Mouse (Mus musculus) kidney, embryonic 14.5 days (tissue): ENCODE measurements at regions not wholly inside any gene's neighbourhood (a gene's known extent, or its start where the extent isn't known, plus 50 kb on each side); places are given as distances from the start of the nearest gene placed in this dataset.

Experiments
- ATAC-seq: fragments of 200-750 bp; cut with Nextera tagmentation; 2 replicates; pipeline ENCODE4 v1.8.0; 2017; ENCODE audit warnings: moderate number of reproducible peaks, mild to moderate bottlenecking, moderate TSS enrichment, moderate library complexity; ENCODE audit not compliant: low FRiP score, low TSS enrichment
- H3K27ac ChIP-seq: fragments of 300-500 bp; sonication (generic); 2 replicates; pipeline ENCODE4 v1.5.1; 2014; ENCODE audit warnings: low read depth, mild to moderate bottlenecking, low read length, moderate library complexity, mixed read lengths
- H3K27me3 ChIP-seq: fragments of 300-500 bp; sonication (generic); 2 replicates; pipeline ENCODE4 v1.6.1; 2014; ENCODE audit warnings: mild to moderate bottlenecking, low read length; ENCODE audit not compliant: control insufficient read depth, insufficient read depth
- H3K36me3 ChIP-seq: fragments of 300-500 bp; sonication (generic); 2 replicates; pipeline ENCODE4 v1.6.1; 2014; ENCODE audit warnings: low read length, mixed read lengths; ENCODE audit not compliant: control insufficient read depth, insufficient read depth
- H3K4me1 ChIP-seq: fragments of 300-500 bp; sonication (generic); 2 replicates; pipeline ENCODE4 v1.6.1; 2014; ENCODE audit warnings: low read length, mixed read lengths; ENCODE audit not compliant: control insufficient read depth, insufficient read depth
- H3K4me2 ChIP-seq: fragments of 300-500 bp; sonication (generic); replicated peaks from 2 replicates; pipeline ENCODE4 v1.6.1; 2014; ENCODE audit warnings: low read depth, mild to moderate bottlenecking, low read length
- H3K4me3 ChIP-seq: fragments of 300-500 bp; sonication (generic); 2 replicates; pipeline ENCODE4 v1.5.1; 2014; ENCODE audit warnings: mild to moderate bottlenecking, low read length
- H3K9ac ChIP-seq: fragments of 300-500 bp; sonication (generic); 2 replicates; pipeline ENCODE4 v1.6.1; 2014; ENCODE audit warnings: low read depth, mild to moderate bottlenecking, low read length, moderate library complexity
- H3K9me3 ChIP-seq: fragments of 300-500 bp; sonication (generic); 2 replicates; pipeline ENCODE4 v1.6.1; 2016; ENCODE audit warnings: low read length; ENCODE audit not compliant: control insufficient read depth
- WGBS: fragments of 180-500 bp; shearing (Covaris S2); extraction: QIAGEN DNeasy Blood & Tissue Kit; methylation state at CpG from one replicate; pipeline ENCODE4 v1.1.7; 2014; 5-methylcytosine and 5-hydroxymethylcytosine counted together

DNA sequence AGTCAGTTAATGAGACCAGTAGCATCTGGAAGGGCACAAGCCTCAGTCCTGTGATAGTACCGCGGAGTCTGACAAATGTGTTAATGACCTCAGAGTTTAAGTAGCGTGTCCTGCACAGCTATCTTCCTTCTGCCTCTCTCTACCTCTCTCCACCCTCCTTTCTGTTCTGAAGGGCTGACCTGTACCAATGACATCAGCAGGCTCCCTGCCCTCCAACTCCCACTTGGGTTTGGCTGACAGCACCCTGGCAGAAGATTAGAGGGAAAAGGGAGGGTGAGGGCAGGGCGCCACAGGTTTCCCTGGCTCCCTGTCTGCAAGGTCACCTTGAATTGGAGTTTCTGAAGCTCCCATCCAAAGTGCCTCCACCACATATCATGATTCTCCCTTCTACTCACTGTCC lies 452.0 kb downstream of the Tns1 start:
- Histone ChIP-seq H3K27me3 (no peaks in the 10 kb centered on the region), H3K4me2 (no peak overlapping the region), H3K4me1 (no peaks in the 10 kb centered on the region), H3K4me3 (no peak overlapping the region), H3K9me3 (peaks cover 4% of the 10 kb centered on the region; the same call in 1 of the 2 replicates), H3K36me3 (no peaks in the 10 kb centered on the region), H3K9ac (no peak overlapping the region), H3K27ac (no peak overlapping the region)
- WGBS, result 86% methylated on average over 4 of the region's 4 CpGs
- no peak for ATAC-seq

DNA sequence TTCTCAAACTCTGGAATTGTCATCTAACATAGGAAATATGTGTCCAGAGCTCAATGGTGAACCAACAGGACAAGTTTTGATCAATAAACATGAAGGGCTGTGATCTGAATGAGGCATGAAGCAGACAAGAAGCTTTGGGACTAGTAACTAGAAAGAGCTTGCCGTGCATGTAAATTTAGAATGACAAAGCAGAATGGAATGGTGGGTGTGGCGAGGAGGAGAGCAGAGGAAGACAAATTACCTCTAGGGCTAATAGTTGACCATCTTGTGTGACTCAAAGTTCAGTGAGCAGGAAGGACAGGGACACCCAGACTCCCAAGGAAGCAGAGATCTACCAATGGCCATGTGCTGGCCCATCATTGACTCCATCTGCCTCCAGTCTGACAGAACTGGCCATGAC lies 455.6 kb downstream of the Tns1 start:
- WGBS, result 67% methylated on average over 2 of the region's 2 CpGs
- no peak overlapping the region for H3K4me3 ChIP-seq

DNA sequence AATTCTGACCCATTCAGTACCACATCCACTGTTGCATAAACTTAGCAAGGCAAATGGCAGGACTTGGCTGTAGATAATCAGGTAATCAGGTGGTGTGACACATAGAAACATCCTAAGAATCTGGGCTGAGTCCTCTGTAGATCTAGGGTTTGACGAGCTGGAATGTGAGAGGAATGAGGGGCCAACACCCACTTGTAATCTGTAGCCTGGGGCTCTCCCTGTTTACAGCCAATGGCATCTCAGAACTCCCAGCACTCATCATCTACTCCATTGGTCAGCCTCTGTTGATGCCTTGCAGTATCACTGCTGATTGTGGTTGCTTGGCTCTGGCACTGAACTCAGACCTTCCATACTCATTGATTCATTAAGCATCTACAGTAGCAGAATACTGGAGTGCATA lies 460.7 kb downstream of the Tns1 start:
- H3K9me3 ChIP-seq, result no peaks in the 10 kb centered on the region
- no peak overlapping the region for H3K9ac ChIP-seq
- no peaks in the 10 kb centered on the region for H3K4me1 ChIP-seq
- no peaks in the 10 kb centered on the region for H3K36me3 ChIP-seq
- H3K4me2 ChIP-seq, result no peak overlapping the region
- ATAC-seq, result no peak
- no peaks in the 10 kb centered on the region for H3K27me3 ChIP-seq
- H3K27ac ChIP-seq, result no peak overlapping the region
- H3K4me3 ChIP-seq, result no peak overlapping the region
- 64% methylated on average over 1 of the region's 1 CpGs for WGBS

More for the DNA sequence above, 455.6 kb downstream of the Tns1 start:
- no peak overlapping the region for H3K9ac ChIP-seq
- no peak overlapping the region for H3K27ac ChIP-seq
- no peaks in the 10 kb centered on the region for H3K27me3 ChIP-seq
- H3K4me2 ChIP-seq, result no peak overlapping the region
- H3K9me3 ChIP-seq, result no peaks in the 10 kb centered on the region
- ATAC-seq, result no peak
- H3K4me1 ChIP-seq, result no peaks in the 10 kb centered on the region
- H3K36me3 ChIP-seq, result no peaks in the 10 kb centered on the region

DNA sequence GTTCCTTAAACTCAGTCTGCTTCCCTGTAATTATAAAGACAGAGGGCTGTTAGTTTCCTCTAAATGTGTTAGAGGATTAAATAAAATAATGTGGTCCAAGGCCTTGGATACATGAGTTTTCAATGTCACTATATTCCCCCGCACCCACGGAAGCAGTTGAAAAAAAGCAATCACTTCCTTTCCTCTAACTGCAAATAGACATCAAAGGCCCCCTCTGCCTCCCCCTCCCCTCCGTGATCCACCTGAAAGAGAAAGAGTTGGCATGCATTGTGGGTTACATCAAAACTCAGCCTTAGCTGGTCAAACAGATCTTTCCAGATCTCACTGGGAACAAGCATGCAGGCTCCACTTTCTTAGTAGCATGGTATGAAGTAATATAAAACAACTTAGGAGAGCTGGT lies 479.2 kb downstream of the Tns1 start:
- peaks cover 7% of the 10 kb centered on the region; the same call in 1 of the 2 replicates for H3K4me1 ChIP-seq
- H3K27ac ChIP-seq, result no peak overlapping the region; the same call in 1 of the 2 replicates
- WGBS, result 67% methylated on average over 3 of the region's 3 CpGs

DNA sequence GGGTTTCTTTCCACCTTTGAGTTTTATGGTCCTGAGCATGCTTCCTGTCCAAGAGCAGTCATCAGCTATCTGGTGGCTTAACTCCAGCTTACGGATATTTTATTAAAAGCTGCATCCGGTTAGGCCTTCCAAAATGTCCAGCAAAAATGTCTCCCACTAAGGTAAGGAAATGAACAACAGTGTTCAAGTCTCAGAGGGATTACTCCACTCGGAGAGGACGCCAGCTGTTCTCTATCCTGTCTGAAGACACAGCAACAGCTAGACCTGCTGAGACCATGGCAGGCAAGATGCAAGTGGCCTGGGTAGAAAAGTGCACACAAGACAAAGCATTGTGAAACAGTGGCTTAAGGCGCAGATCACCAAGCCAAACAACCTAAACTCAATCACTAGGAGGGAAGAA lies 479.9 kb downstream of the Tns1 start:
- ATAC-seq, result peak; percentile 53; the same call in 1 of the 2 replicates
- H3K4me2 ChIP-seq, result no peak overlapping the region
- no peak overlapping the region; the same call in 1 of the 2 replicates for H3K27ac ChIP-seq
- peaks cover 7% of the 10 kb centered on the region; the same call in 1 of the 2 replicates for H3K4me1 ChIP-seq
- H3K9me3 ChIP-seq, result no peaks in the 10 kb centered on the region
- no peak overlapping the region for H3K4me3 ChIP-seq
- H3K9ac ChIP-seq, result no peak overlapping the region
- 63% methylated on average over 5 of the region's 5 CpGs for WGBS
- H3K36me3 ChIP-seq, result no peaks in the 10 kb centered on the region
- no peaks in the 10 kb centered on the region for H3K27me3 ChIP-seq

More for the DNA sequence above, 479.2 kb downstream of the Tns1 start:
- Histone ChIP-seq H3K4me3 (no peak overlapping the region), H3K36me3 (no peaks in the 10 kb centered on the region), H3K9me3 (no peaks in the 10 kb centered on the region), H3K4me2 (no peak overlapping the region), H3K9ac (no peak overlapping the region), H3K27me3 (no peaks in the 10 kb centered on the region)
- ATAC-seq, result no peak

DNA sequence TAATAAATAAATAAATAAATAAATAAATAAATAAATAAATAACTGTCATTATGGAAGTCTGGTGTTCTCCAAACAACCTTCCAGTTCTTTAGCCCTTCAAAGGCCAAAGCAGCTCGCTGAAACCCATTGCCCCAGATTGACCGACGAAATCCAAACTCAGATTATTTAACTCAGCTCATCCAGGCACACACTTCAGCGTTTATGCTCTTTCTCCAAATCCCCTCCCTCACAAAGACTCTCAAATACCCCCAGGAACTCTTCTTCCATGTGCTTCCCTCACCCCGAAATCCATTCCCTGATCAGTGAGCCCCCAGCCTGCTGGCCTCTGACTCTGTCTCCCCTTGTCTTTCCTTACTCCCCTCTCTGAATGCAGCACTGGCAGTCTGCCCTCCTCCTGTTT lies 480.8 kb downstream of the Tns1 start:
- H3K27ac ChIP-seq, result no peak overlapping the region
- H3K27me3 ChIP-seq, result no peaks in the 10 kb centered on the region
- no peak for ATAC-seq
- H3K4me2 ChIP-seq, result no peak overlapping the region
- peaks cover 7% of the 10 kb centered on the region; the same call in 1 of the 2 replicates for H3K4me1 ChIP-seq
- H3K36me3 ChIP-seq, result no peaks in the 10 kb centered on the region
- H3K9me3 ChIP-seq, result no peaks in the 10 kb centered on the region
- H3K9ac ChIP-seq, result no peak overlapping the region
- 65% methylated on average over 5 of the region's 5 CpGs for WGBS
- H3K4me3 ChIP-seq, result no peak overlapping the region

DNA sequence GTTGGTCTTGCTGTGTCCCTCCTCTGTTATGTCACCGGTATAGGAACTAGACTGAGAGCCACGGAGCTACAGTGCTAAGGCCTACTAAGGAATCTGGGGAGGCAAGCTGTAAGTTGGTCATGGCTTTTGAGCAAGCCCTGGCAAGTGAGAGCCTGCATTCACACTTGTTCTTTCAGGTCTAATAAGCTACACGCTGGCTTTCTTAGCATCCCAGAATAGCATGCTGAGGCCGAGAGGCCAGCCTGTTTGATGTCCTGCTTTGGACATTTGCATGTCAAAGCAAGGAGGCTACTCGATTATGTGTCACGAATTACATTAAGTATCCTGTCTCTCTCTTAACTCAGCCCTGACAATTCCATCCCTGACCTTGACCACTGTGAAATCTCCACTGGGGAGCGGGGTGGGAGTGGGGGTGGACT lies 481.5 kb downstream of the Tns1 start:
- no peaks in the 10 kb centered on the region for H3K36me3 ChIP-seq
- H3K9ac ChIP-seq, result no peak overlapping the region
- H3K9me3 ChIP-seq, result no peaks in the 10 kb centered on the region
- H3K4me3 ChIP-seq, result no peak overlapping the region
- ATAC-seq, result no peak
- peaks cover 7% of the 10 kb centered on the region; the same call in 1 of the 2 replicates for H3K4me1 ChIP-seq
- 44% methylated on average over 7 of the region's 7 CpGs for WGBS
- no peak overlapping the region for H3K4me2 ChIP-seq
- H3K27me3 ChIP-seq, result no peaks in the 10 kb centered on the region
- no peak overlapping the region for H3K27ac ChIP-seq

DNA sequence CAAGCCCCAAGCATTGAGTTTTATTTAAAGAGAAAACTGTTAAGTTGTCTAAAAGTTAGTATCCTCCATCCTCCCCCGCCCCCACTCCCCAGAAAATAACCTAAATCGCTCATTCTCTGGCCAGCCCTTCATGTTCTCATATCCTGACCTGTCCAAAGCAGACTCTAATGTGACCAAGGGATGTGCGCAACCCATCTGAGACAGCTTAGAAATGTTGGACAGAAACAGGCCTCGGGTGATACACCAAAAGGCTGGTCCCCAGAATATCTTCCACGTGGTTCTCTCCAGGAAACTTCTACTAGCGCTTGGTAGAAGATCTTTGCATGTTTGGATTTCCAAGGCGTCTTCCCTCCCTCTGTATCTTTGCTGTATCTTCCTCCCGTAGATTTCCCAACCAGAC lies 482.8 kb downstream of the Tns1 start:
- 75% methylated on average over 8 of the region's 8 CpGs for WGBS
- ATAC-seq, result no peak
- Histone ChIP-seq H3K4me2 (no peak overlapping the region), H3K9ac (no peak overlapping the region), H3K27me3 (no peaks in the 10 kb centered on the region), H3K9me3 (no peaks in the 10 kb centered on the region), H3K4me1 (peaks cover 7% of the 10 kb centered on the region; the same call in 1 of the 2 replicates), H3K36me3 (no peaks in the 10 kb centered on the region), H3K4me3 (no peak overlapping the region), H3K27ac (peak overlapping the region; percentile 77)

DNA sequence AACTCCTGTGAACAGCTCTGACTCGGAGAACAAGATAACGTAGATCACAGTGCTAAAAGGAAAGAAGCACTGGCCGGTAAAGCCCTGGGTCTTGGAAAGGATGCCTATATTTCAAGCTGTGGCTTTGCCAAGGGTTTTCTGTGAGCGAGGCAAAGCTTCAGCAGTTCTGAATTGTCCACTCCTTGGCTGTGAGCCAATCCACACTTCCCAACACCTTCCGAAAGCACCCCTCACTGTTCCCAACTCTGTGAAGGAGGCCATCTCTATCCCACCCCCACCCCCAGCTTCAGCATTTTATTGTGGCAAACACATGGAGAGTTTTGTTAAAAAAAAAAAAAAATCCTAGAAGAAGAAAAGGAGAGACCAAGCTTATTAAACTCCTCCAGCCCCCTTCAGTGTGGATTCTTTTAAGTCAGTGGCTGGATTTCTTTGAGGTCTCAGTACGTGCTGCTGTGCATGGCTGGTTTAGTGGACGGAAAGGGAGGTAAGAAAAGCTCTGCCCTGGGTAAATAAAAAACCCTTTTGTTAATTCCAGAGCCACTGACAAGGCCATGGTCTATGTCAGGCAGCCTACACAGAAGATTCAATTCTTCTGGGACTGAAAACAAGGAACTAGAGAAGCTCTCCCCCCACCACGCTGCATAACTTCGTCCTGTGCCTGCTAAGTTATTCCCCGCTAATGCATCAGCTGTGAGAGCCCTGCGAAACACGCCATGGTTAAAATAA lies 483.4 kb downstream of the Tns1 start:
- Histone ChIP-seq H3K27ac (peak overlapping the region; percentile 77), H3K9ac (peak overlapping the region; percentile 28; the same call in 1 of the 2 replicates), H3K4me1 (peaks cover 7% of the 10 kb centered on the region; the same call in 1 of the 2 replicates), H3K9me3 (no peaks in the 10 kb centered on the region), H3K4me2 (peak overlapping the region; percentile 10; the same call in 1 of the 2 replicates), H3K36me3 (no peaks in the 10 kb centered on the region), H3K27me3 (no peaks in the 10 kb centered on the region), H3K4me3 (no peak overlapping the region)
- WGBS, result 24% methylated on average over 12 of the region's 12 CpGs
- ATAC-seq, result peak; percentile 63
